Comparison of ENCODE assay signal across 9 mouse cellular contexts in genomic region chr2:167307716-167308115, GRCm38 (mm10). TPM values are rescaled to one million over a fixed set of nuclear protein-coding genes. Genes with fewer than 3 reads are reported as not detected.
DNase-seq lines count a peak whose midpoint lies in the region; ATAC-seq and TF ChIP-seq lines count a peak whose summit lies in the region.
"Had no signal": no experiment of that assay in that cellular context is flagged by ENCODE, and none has a peak within 500 bp of the region (broad histone marks: within the 10 kb centered on the region; RNA-seq: fewer than 3 reads in every experiment).

No protein-coding gene starts in this region.

- H3K9ac ChIP-seq in hindbrain, embryonic 14.5 days: 0 out of 2 replicates have a peak overlapping the region, but pooled peaks have one; percentile 20

- no peak for TF ChIP-seq CTCF in gastrocnemius, adult 2 months (IDR thresholded peaks at IDR 0.05)
- TF ChIP-seq CTCF in small intestine, adult 2 months (IDR thresholded peaks at IDR 0.05; ENCODE audit: extremely low read depth, insufficient read length, insufficient replicate concordance, low read depth, low read length): no peak

- ATAC-seq in hindbrain, embryonic 14.5 days (ENCODE audit: low FRiP score): no peak

- TF ChIP-seq POLR2A in small intestine, adult 2 months (IDR thresholded peaks at IDR 0.05; ENCODE audit: low read depth, low read length): no peak

- H3K27ac ChIP-seq in gastrocnemius, adult 2 months: 0 out of 2 replicates have a peak overlapping the region, but pooled peaks have one; percentile 9
- H3K27ac ChIP-seq in hindbrain, embryonic 14.5 days: peak overlapping the region; percentile 61
- H3K27ac ChIP-seq in small intestine, adult 2 months (ENCODE audit: insufficient read depth, low read depth, low read length): no peak overlapping the region
- H3K27ac ChIP-seq: macrophage had no signal

- intact Hi-C loops in gastrocnemius, adult 2 months (cut with DNase I): no loop called here
- intact Hi-C loops in gastrocnemius, postnatal 14 days (cut with DNase I; ENCODE audit: low total_unique reads): no loop called here

- H3K36me3 ChIP-seq in hindbrain, embryonic 14.5 days (replicated peaks; ENCODE audit: control insufficient read depth, insufficient read depth): peaks cover 38% of the 10 kb centered on the region
- peaks cover 82% of the 10 kb centered on the region for H3K36me3 ChIP-seq in small intestine, adult 2 months (ENCODE audit: control insufficient read depth, insufficient read depth, low read length)

- H3K9me3 ChIP-seq in hindbrain, embryonic 14.5 days (ENCODE audit: control insufficient read depth, low read length): no peaks in the 10 kb centered on the region

- peak overlapping the region; percentile 32 for H3K4me3 ChIP-seq in gastrocnemius, adult 2 months
- H3K4me3 ChIP-seq in hindbrain, embryonic 14.5 days (replicated peaks; ENCODE audit: low read length): no peak overlapping the region
- 0 out of 2 replicates have a peak overlapping the region, but pooled peaks have one; percentile 7 for H3K4me3 ChIP-seq in small intestine, adult 2 months (ENCODE audit: low read depth, low read length)

- peak; percentile 15 for DNase-seq in gastrocnemius, adult 2 months
- no peak for DNase-seq in gastrocnemius, adult 18-20 months (ENCODE audit: low spot score)
- DNase-seq in ovary, postnatal 36 days (ENCODE audit: low spot score): peak; percentile 2
- no peak for DNase-seq in ovary, adult 18-20 months (ENCODE audit: low spot score)
- no peak for DNase-seq in hindbrain, embryonic 14.5 days (ENCODE audit: low spot score)
- no peak for DNase-seq in gastrocnemius, postnatal 14 days
- no peak for DNase-seq in thymus, adult 18-20 months

- peaks cover 7% of the 10 kb centered on the region; the same call in 1 of the 2 replicates for H3K4me1 ChIP-seq in hindbrain, embryonic 14.5 days (replicated peaks; ENCODE audit: control insufficient read depth, insufficient read depth, low read length)
- H3K4me1 ChIP-seq in small intestine, adult 2 months (ENCODE audit: control insufficient read depth, insufficient read depth, insufficient read length, low read length): peaks cover 3% of the 10 kb centered on the region; the same call in 1 of the 2 replicates

- no peaks in the 10 kb centered on the region for H3K27me3 ChIP-seq in hindbrain, embryonic 14.5 days (ENCODE audit: control insufficient read depth, insufficient read depth, low read length)
- H3K27me3 ChIP-seq in small intestine, adult 2 months (ENCODE audit: control insufficient read depth, insufficient read depth, low read length): no peaks in the 10 kb centered on the region

- no peak overlapping the region for H3K4me2 ChIP-seq in hindbrain, embryonic 14.5 days (replicated peaks)

- 48% methylated on average over 12 of the region's 12 CpGs for WGBS in hindbrain, embryonic 14.5 days
- 79% methylated on average over 12 of the region's 12 CpGs for WGBS in small intestine, adult 2 months

RNA-seq across cellular contexts. Expression of gene B4galt5, which starts 41.3 kb away (rescaled TPM):
- 10 to 100 TPM in 1 of 2 experiments, 1 to 10 TPM in 1; 7.8 to 10.6 TPM for total RNA-seq in gastrocnemius, adult 2 months (2021)
- 1 to 10 TPM; 6.9 to 7.9 TPM for total RNA-seq in gastrocnemius, adult 18-20 months (2021)
- 24.7 and 33.3 TPM in 2 replicates for polyA plus RNA-seq in hindbrain, embryonic 14.5 days (2014; fragmentation: Nextera tagmentation; extraction: Ambion mirVana)
- 24.8 and 84.7 TPM in 2 replicates for polyA plus RNA-seq in small intestine, adult 2 months (2012; rRNA removed)
- total RNA-seq in gastrocnemius, postnatal 14 days (2021): 10 to 100 TPM; 15.0 to 17.6 TPM

Comparison
In these comparisons a context has a peak if more than half of its experiments do, and no peak if none do; other contexts are left out.
1. DNase-seq: peak in gastrocnemius, adult 2 months (single experiment) and ovary, postnatal 36 days (single experiment); none in gastrocnemius, adult 18-20 months (single experiment), ovary, adult 18-20 months (single experiment), hindbrain, embryonic 14.5 days (single experiment), gastrocnemius, postnatal 14 days (single experiment) and thymus, adult 18-20 months (0 of 2).